Mouse (Mus musculus): ENCODE measurements around the gene Arih1.

DNA sequence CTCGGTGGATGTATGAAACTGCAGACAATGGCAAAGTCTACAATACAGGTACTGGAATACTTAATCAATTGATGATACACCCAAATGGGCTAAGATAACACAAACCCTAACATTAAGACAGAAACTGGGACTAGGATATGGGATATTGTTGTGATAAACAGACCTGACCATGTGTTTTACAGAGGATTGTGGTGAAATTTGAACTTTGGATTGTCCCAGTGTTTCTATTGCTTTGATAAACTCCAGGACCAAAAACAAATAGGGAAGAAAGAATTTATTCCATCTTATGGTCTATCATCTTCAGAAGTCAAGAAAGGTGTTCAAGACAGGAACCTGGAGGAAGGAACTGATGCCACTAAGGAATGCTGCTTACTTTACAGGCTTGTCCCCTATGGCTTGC lies 28.7 kb downstream of the Arih1 start:
- TF ChIP-seq CTCF (IDR thresholded peaks at IDR 0.05; ENCODE audit: insufficient read depth, low read depth, low read length) (no peak), POLR2A (IDR thresholded peaks at IDR 0.05; ENCODE audit: insufficient read depth, low read depth, low read length) (no peak)

All from olfactory bulb, adult 2 months (tissue).